Mouse (Mus musculus) gastrocnemius, postnatal 36 days (tissue): ENCODE measurements around the gene Pcbp4. TPM values are rescaled to one million over a fixed set of nuclear protein-coding genes. Genes with fewer than 3 reads are reported as not detected.

Experiments
- DNase-seq, 2 experiments: peaks; one replicate each; pipeline ENCODE4 v3.0.0; 2022
- intact Hi-C: fragments of 180-260 bp; cut with DNase I; formaldehyde crosslinking; loops from one replicate; pipeline ENCODE4 v1.15.1; 2025
- total RNA-seq, 2 experiments: library from RNA; stranded (reverse); gene quantifications; 2 replicates each; pipeline ENCODE4 v1.2.3; 2021

The Pcbp4 gene
- total RNA-seq, 2 experiments from 2014 or later, result 58.0 to 58.3 TPM

- intact Hi-C loops, result no loop called here
- DNase-seq, result no peak
These were observed 7.9 kb downstream of the Pcbp4 start for GRCm38 (mm10) chr9:106461026-106461415.

- intact Hi-C loops, result no loop called here
- DNase-seq, result no peak
These were observed 8.7 kb downstream of the Pcbp4 start for GRCm38 (mm10) chr9:106461641-106462429.

DNA sequence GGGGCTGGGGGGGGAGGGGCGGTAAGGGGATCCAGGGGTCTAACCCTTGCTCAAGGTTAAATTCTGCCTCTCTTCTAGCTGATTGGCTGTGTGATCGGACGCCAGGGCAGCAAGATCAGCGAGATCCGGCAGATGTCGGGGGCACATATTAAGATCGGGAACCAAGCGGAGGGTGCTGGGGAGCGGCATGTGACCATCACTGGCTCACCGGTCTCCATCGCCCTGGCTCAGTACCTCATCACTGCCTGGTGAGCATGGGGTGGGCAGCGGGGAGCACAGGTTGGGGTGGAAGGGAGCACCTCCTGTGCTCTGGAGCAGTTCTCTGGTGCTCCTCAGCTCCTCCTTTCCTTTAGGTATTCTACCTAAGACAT, 9.3 kb downstream of the Pcbp4 start:
- intact Hi-C loops, result no loop called here
- DNase-seq, result no peak

GRCm38 (mm10) chr9:106463122-106464063, 10.3 kb downstream of the Pcbp4 start:
- intact Hi-C loops, result no loop called here
- DNase-seq, result no peak

DNA sequence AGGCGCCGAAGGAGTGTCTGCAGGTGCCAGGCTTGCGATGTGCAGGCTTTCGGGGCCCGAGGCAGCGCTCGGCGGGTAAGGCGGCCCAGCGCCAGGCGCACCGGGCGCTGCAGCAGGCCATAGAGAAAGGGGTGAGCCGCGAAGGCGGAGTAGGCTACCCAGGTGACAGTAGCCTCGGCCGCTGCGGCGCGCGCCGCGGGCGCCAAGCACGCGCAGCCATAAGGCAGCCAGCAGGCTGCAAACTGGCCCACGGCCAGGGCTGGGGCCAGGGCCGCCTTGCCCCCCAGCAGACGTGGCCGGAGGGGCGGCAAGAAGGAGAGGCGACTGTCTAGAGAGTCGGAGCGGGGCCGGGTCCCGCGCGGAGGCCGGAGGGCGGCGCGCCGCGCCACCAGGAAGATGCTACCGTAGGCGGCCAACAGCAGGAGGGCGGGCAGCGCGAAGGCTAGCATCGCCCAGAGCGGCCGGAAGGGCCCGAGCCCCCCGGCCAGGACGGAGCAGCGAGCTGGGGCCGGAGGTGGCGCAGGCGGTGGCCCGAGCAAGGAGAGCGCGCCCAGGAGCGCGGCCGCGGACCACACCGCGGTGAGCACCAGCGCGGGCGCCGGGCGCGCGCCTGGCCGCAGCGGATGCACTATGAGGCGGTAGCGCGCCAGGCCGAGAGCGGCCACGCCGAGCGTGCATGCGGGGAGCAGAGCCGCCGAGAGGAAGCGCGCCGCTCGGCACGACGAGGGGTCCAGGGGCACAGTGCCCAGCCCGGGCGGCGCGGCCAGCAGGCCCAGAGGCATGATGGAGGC, 11.9 kb downstream of the Pcbp4 start:
- peak in 1 of 2 experiments; percentile 12 for DNase-seq
- intact Hi-C loops, result no loop called here

DNA sequence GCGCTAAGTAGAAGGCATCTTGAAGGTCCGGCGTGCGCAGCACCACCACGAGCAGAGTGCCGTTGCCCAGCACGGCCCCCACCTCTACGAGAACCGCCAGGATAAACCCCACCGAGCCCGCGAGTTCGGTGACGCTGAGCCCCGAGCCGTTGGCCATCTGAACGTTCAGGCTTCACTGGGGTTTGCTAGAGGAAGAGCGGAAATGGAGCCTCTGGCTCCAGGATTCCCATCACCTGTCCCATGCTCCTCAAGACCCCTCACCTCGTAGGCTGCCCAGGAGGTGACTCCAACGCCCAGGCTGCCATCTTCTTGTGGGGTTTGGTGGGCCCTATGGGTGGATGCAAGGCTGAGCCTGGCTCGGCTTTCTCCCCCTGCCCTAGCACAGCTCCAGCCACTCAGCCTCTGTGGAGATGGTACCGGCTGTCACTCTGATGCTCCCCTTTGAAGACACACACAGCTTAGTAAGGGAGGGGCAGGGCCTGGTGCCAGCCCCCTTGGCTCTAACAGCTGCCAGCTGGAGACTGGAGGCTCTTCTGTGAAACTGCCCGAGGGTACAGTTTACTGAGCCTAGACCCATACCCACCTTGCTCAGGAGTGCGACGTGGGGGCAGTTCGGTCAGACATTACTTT, 12.6 kb downstream of the Pcbp4 start, which contains the start of gene Gpr62:
Gene Gpr62 (minus strand): TSS at position 368 of the 630 bp plus-strand sequence.
- peak in 1 of 2 experiments; percentile 3 for DNase-seq

DNA sequence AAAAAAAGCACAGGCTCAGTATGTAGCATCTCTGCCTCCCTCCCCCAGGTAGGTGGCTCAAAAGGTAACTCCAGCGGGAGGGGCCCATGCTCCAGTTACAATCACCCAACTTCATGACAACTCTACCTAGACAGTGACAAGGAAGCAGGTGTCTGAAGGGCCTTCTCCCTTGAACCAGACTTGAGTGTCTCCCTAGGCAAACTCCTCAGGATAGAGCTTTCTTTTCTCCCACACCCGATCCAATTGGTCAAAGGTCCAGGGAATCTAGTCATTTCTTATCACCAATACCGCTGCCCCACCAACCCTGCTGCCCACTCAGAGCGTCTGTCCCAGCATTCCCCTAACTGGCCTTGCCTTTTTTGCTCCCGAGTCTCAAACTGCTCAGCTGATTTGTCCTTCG, 13.6 kb downstream of the Pcbp4 start:
- DNase-seq, result no peak
- intact Hi-C loops, result no loop called here

More for the DNA sequence above, 12.6 kb downstream of the Pcbp4 start, which contains the start of gene Gpr62:
- intact Hi-C loops, result no loop called here

- DNase-seq, result no peak
- intact Hi-C loops, result no loop called here
These were observed 14.7 kb downstream of the Pcbp4 start for GRCm38 (mm10) chr9:106467746-106468145.

DNA sequence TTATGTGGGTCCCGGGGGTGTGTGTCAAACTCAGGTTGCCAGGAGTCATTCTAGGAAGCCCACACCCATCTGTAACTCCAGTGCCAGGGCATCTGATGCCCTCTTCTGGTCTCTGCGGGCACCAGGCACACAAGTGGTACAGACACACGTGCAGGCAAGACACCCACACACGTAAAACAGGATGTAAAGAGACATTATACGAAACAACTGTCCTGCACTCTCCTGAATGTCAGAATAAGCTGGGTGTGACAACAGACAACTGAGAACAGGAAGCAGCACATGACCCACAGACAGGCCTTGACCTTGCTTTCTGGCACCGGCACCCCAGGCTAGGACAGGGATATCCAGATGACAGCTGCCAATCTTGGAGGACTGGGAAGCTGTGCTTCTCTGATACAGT, 16.2 kb downstream of the Pcbp4 start:
- peak in 1 of 2 experiments; percentile 4 for DNase-seq
- intact Hi-C loops, result no loop called here

DNA sequence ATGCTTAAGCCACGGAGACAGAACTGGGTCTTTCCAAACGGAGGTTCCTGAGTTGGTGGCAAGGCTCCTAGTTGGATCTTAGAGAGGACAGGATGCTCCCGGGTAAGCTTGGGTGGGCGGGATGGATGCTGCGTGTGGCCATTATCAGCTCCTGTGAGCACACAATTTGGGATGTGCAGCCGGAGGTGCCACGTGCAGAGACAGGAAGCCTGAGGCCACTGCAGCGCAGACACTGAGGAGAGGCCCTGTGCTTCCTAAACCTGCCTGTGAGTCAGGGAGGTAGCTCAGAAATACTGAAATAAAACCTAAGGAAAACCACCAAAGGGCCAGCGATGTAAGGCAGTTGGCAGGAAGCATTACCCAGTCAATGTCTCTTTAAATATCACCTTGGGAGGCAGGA, 16.7 kb downstream of the Pcbp4 start:
- no peak for DNase-seq
- intact Hi-C loops, result no loop called here

DNA sequence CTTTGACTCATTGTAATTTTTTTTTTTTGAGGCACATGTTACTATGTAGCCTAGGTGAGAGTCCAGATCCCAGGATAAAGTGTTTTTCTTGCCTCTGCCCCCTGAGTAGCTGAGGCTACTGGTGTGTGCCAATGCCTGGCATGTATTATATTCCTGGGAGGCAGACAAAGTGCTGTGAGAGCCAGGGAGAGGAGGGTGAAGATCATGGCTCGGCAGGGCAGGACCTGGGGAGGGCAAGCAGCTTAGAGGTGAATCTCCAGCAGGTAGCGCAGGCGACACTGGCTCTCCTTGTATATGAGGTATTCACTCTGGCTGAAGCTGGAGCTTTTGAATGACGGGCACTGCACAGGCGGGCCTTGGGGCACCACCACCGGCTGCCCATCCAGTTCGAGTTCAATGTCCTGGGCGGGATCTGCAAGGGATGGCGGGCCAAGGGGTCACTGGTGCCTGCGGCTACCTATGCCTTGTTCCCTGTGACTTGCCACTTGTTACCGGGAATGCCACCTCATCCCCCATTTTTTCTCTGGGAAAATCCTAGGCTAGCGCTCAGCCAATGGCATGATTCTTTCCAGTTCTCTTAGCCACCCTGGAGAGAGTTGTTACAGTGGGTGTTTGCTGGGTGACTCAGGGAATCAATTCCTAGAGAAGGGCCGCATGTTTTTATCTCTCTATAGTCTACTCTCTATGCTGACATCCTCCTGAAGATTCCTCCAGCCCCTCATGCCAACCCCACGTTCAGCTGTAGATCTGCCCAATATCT, 18.1 kb downstream of the Pcbp4 start:
- intact Hi-C loops, result no loop called here
- peak in 1 of 2 experiments; percentile 5 for DNase-seq

DNA sequence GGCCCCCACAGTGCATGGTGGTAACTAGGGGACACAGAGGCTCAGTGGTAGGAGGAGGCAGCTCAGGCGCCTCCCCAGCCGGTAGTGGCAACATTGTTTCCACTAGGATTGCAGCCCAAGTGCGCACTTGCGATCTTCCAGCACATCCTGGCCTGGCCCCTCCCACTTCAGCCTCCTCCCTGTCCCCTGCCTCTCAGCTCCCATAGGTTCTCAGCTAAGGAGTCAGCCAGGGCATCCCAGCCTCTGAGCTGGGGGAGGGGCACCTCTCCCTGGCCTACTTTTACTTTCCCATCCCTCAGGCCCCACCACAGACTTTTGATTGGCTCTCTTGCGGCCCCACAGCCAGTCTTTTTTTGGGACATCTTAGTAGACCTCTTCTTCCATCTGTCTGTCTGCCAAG, 18.8 kb downstream of the Pcbp4 start:
- intact Hi-C loops, result no loop called here
- DNase-seq, result peak in 1 of 2 experiments; percentile 66

DNA sequence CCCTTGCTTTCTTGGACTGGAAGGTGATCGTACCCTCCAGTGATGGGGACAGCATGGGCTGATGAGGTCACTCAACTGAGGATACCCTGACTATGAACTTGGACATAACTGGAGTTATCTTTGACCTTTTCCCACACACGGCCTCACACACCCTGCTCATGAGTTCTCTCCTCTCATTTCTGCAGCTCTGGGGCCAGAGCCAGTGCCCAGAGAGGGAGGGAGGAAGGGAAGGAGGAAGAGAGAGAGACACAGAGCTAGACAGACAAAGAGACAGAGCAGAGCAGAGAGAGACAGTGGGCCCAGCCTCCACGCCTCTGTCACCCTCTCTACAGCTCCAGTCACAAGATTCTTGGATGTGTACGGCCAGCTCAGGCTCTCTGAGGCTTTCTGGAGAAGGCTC, 19.2 kb downstream of the Pcbp4 start:
- intact Hi-C loops, result no loop called here
- peak in 1 of 2 experiments; percentile 5 for DNase-seq

DNA sequence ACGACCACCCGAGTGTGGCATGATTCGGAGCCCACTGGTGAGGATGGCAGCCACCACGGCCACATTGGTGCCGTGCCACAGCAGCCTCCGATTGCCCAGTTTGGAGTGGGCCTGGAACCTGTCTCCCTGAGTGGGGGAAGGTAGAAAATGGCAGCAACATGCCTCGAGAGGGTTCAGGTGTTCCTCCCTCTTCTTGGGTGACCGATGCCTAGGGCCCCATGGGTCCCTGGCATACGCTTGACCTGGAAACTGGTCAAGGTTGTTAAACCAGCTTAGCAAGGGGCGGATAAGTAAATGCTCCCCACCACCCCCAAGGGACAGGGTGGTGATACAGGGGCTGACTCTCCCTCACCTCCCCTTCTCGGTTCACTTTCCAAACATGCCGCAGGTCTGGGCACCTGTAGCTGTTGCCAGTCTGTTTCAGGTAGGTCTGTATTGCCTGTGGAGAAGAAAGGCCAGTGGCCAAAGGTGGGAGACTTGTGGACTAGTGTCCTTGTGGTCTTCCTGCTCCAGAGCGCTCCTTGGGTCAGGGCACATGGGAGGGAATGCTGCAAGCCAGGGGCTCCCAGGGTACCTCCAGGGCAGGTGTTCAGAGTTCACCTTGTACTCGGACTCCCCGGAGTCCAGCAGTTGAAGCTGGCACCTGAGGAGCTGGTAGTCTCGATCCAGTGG, 20.1 kb downstream of the Pcbp4 start:
- peak; percentile 9 to 23 for DNase-seq
- intact Hi-C loops, result no loop called here

DNA sequence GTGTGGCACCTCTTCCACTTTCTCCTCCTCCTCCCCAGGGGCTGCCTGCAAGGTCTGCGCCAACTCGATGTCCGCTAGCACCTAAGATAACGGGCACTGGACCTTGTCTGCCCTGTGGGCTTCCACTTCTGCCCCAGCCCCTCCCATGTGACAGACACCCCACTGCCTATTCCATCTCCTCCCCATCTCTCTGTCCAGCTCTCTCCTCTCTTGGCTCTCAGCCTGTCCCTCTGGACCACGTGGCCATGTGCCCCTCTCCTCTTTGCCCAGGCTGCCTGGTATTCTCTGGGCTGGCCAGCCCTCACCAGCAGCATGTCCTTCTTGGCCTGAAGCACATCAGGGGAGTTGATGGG, 20.6 kb downstream of the Pcbp4 start:
- DNase-seq, result peak; percentile 5 to 15

GRCm38 (mm10) chr9:106474456-106474855, 21.4 kb downstream of the Pcbp4 start:
- intact Hi-C loops, result no loop called here
- peak; percentile 58 to 64 for DNase-seq

More for the DNA sequence above, 20.6 kb downstream of the Pcbp4 start:
- intact Hi-C loops, result no loop called here

DNA sequence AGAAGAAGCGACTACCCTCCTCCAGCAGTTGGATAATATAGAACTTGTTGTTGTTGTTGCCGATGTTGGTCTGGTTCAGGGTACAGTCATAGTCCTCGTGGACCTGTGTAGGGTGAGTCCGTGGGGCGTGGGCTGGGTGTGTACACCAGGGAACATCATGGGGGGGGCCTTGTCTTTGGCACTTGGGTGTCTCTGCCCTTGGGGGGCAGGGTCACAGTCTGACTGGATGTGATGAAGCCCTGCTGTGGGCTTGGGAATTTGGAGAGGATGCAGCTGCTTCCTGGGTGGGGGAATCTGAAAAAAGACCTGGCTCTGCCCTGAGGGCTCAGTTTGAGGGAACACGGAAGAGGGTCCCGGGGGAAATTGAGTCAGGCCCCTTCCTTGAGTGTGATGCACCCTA, 22.0 kb downstream of the Pcbp4 start:
- intact Hi-C loops, result loop anchor here (5.0 kb wide), 2 partner anchors 108 to 173 kb away; partner anchors contain the start of gene Dusp7
- DNase-seq, result peak; percentile 22 to 23

GRCm38 (mm10) chr9:106475663-106476001, 22.5 kb downstream of the Pcbp4 start, which contains the start of gene Rrp9:
TSS of gene Rrp9 (plus strand) at chr9:106475963.
- intact Hi-C loops, result loop anchor here (2.0 to 5.0 kb wide), 4 partner anchors 27 to 187 kb away; partner anchors contain the start of gene Dusp7
- peak in 1 of 2 experiments; percentile 6 for DNase-seq
